Mouse (Mus musculus): ENCODE results near the gene Xdh. TPM values are rescaled to one million over a fixed set of nuclear protein-coding genes. Genes with fewer than 3 reads are reported as not detected.

The Xdh gene
- total RNA-seq (2012; rRNA removed), result 0.04 and 0.17 TPM in 2 replicates
- not detected in 2 replicates for total RNA-seq (2014; rRNA removed)
- polyA plus RNA-seq (2012; ENCODE audit: insufficient read length, low read depth), result not detected in 2 replicates

GRCm38 (mm10) chr17:73950062-73950735 is at the start of gene Xdh:
Xdh (minus strand) TSS chr17:73950196.
- Histone ChIP-seq H3K4me3 (replicated peaks in 1 of 3; ENCODE audit: low read depth in 2 of 3, low read length in 2 of 3, poor library complexity in 1 of 3) (no peak within 1 kb of the TSS), H3K79me2 (replicated peaks; ENCODE audit: control insufficient read depth, extremely low read depth, insufficient read depth, poor library complexity, severe bottlenecking) (no peaks in the 10 kb centered on the region), H3K9ac (ENCODE audit: insufficient read depth, low read depth) (no peak within 1 kb of the TSS), H3K27me3 (replicated peaks) (no peaks in the 10 kb centered on the region), H3K4me1 (ENCODE audit: control insufficient read depth in 1 of 2, insufficient read depth in 2 of 2) (peaks cover 8 to 28% of the 10 kb centered on the region in 2 experiments), H3K9me3 (replicated peaks; ENCODE audit: low read length) (no peaks in the 10 kb centered on the region), H3K4me2 (ENCODE audit: insufficient read depth, low read depth, poor library complexity, severe bottlenecking) (peak within 1 kb of the TSS; percentile 32; the same call in 1 of the 2 replicates), H3K36me3 (replicated peaks in 1 of 2; ENCODE audit: control insufficient read depth in 1 of 2, insufficient read depth in 1 of 2, low read length in 1 of 2) (no peaks in the 10 kb centered on the region), H3K27ac (ENCODE audit: insufficient read depth, low read depth) (no peak within 1 kb of the TSS)
- TF ChIP-seq ZMIZ1 (IDR thresholded peaks at IDR 0.05; ENCODE audit: low read depth, low read length) (no peak), EP300 (IDR thresholded peaks at IDR 0.05; ENCODE audit: low read length) (no peak), JUND (conservative IDR thresholded peaks at IDR 0.05; ENCODE audit: low read depth, low read length) (no peak), ZKSCAN1 (IDR thresholded peaks at IDR 0.05; ENCODE audit: borderline replicate concordance, low read depth, low read length) (no peak), USF2 (conservative IDR thresholded peaks at IDR 0.05; ENCODE audit: low read depth, low read length) (no peak), NRF1 (IDR thresholded peaks at IDR 0.05; ENCODE audit: low read depth, low read length) (no peak), CHD2 (IDR thresholded peaks at IDR 0.05; ENCODE audit: low read length) (no peak), GABPA (IDR thresholded peaks at IDR 0.05; ENCODE audit: insufficient replicate concordance, low read depth, low read length) (no peak), RAD21 (IDR thresholded peaks at IDR 0.05; ENCODE audit: low read depth, low read length) (no peak), UBTF (IDR thresholded peaks at IDR 0.05; ENCODE audit: low read depth, low read length) (no peak), IRF4 (IDR thresholded peaks at IDR 0.05; ENCODE audit: low read depth, low read length) (no peak), MAZ (IDR thresholded peaks at IDR 0.05; ENCODE audit: low read depth, low read length) (no peak), MEF2A (IDR thresholded peaks at IDR 0.05; ENCODE audit: borderline replicate concordance, low read depth, low read length) (no peak), PAX5 (IDR thresholded peaks at IDR 0.05; ENCODE audit: low read length) (no peak), ZNF384 (IDR thresholded peaks at IDR 0.05; ENCODE audit: low read depth, low read length) (no peak), ELF1 (IDR thresholded peaks at IDR 0.05; ENCODE audit: low read depth, low read length) (no peak; the same call in 1 of the 2 replicates), MXI1 (IDR thresholded peaks at IDR 0.05; ENCODE audit: low read depth, low read length) (no peak), MAX (IDR thresholded peaks at IDR 0.05; ENCODE audit: low read length) (no peak)
- dilution Hi-C loops (cut with MboI; ENCODE audit: extremely low pct_ligation_motif_present, extremely low pct_unique_long_range_greater_than_20kb, low sequenced_read_pairs) (no loop called here), in situ Hi-C loops (cut with MboI; ENCODE audit: low pct_ligation_motif_present, low pct_unique_long_range_greater_than_20kb, low sequenced_read_pairs) (no loop called here)
- no peak for DNase-seq (ENCODE audit: extremely low read depth)

DNA sequence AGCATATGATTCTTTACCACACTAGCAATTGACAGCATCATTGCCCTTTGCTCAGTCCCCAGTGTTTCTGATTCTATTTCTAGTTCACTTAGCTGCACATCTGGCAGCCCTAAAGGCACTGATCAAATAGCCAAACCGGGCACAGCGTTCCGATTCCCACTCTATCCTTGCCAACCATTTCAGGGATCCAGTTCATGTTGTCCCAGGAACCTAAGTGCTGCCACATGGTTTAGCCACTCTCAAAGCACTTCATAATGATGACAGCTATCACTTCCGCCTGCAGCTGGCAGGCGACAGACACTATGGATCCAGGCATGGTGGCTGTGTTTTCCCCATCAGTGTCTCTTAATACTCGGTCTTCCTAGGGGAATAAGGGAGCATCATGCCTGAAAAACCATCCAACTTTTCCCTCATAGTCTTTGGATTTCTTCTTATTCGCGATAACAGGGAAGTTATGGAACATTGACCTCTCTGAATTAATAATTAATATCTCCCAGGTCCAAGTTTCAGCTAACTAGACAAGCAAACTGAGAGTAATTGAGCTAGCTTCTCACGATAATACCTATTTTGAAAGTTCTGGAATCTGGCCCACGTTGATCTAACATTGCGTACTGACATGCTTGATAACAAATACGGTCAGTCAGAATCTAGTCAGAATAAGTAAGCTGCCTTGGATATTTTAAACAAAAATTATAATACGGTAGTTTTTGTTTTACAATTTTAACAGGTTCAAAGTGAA is 46.1 kb upstream of the Xdh start:
- no peak for TF ChIP-seq POLR2A (IDR thresholded peaks at IDR 0.05; ENCODE audit: low read depth, low read length)
- no peak for TF ChIP-seq MAZ (IDR thresholded peaks at IDR 0.05; ENCODE audit: low read depth, low read length)
- TF ChIP-seq GABPA (IDR thresholded peaks at IDR 0.05; ENCODE audit: insufficient replicate concordance, low read depth, low read length), result no peak
- TF ChIP-seq USF2 (conservative IDR thresholded peaks at IDR 0.05; ENCODE audit: low read depth, low read length), result no peak
- TF ChIP-seq ETS1 (conservative IDR thresholded peaks at IDR 0.05; ENCODE audit: low read depth, low read length), result no peak
- TF ChIP-seq USF1 (IDR thresholded peaks at IDR 0.05; ENCODE audit: low read depth, low read length), result no peak
- TF ChIP-seq HCFC1 (IDR thresholded peaks at IDR 0.05; ENCODE audit: low read depth, low read length), result no peak
- no peak for TF ChIP-seq PAX5 (IDR thresholded peaks at IDR 0.05; ENCODE audit: low read length)
- no peak for TF ChIP-seq UBTF (IDR thresholded peaks at IDR 0.05; ENCODE audit: low read depth, low read length)
- no peak for TF ChIP-seq NELFE (IDR thresholded peaks at IDR 0.05; ENCODE audit: low read depth, low read length)
- no peak for TF ChIP-seq E2F4 (IDR thresholded peaks at IDR 0.05; ENCODE audit: insufficient replicate concordance, low read depth, low read length)
- TF ChIP-seq MYC (IDR thresholded peaks at IDR 0.05; ENCODE audit: low read depth, low read length), result no peak
- no peak for TF ChIP-seq JUND (conservative IDR thresholded peaks at IDR 0.05; ENCODE audit: low read depth, low read length)
- TF ChIP-seq SMC3 (IDR thresholded peaks at IDR 0.05; ENCODE audit: low read depth, low read length), result no peak
- Histone ChIP-seq H3K9ac (ENCODE audit: insufficient read depth, low read depth) (no peak overlapping the region), H3K36me3 (replicated peaks in 1 of 2; ENCODE audit: control insufficient read depth in 1 of 2, insufficient read depth in 1 of 2, low read length in 1 of 2) (no peaks in the 10 kb centered on the region), H3K79me2 (replicated peaks; ENCODE audit: control insufficient read depth, extremely low read depth, insufficient read depth, poor library complexity, severe bottlenecking) (no peaks in the 10 kb centered on the region), H3K4me3 (replicated peaks in 1 of 3; ENCODE audit: low read depth in 2 of 3, low read length in 2 of 3, poor library complexity in 1 of 3) (no peak overlapping the region), H3K9me3 (replicated peaks; ENCODE audit: low read length) (no peaks in the 10 kb centered on the region), H3K4me2 (ENCODE audit: insufficient read depth, low read depth, poor library complexity, severe bottlenecking) (no peak overlapping the region), H3K4me1 (ENCODE audit: control insufficient read depth in 1 of 2, insufficient read depth in 2 of 2) (peaks cover 0 to 4% of the 10 kb centered on the region in 2 experiments; a peak in 1 of 4 replicates), H3K27me3 (replicated peaks) (no peaks in the 10 kb centered on the region), H3K27ac (ENCODE audit: insufficient read depth, low read depth) (no peak overlapping the region)
- no peak for DNase-seq (ENCODE audit: extremely low read depth)
- in situ Hi-C loops (cut with MboI; ENCODE audit: low pct_ligation_motif_present, low pct_unique_long_range_greater_than_20kb, low sequenced_read_pairs), result no loop called here
- dilution Hi-C loops (cut with MboI; ENCODE audit: extremely low pct_ligation_motif_present, extremely low pct_unique_long_range_greater_than_20kb, low sequenced_read_pairs), result no loop called here
